Mouse (Mus musculus) brain, embryonic 18.5 days (tissue): ENCODE data around the gene Rdh1.

Source experiments
- DNase-seq: peaks from one replicate; pipeline ENCODE4 v3.0.0-alpha.2; 2012; ENCODE audit warnings: low read depth, low spot score

The Rdh1 gene

GRCm38 (mm10) chr10:127759181-127760110, at the start of gene Rdh1, which contains the start of gene Rdh16f1:
TSS of gene Rdh1 (plus strand) at chr10:127759721.
TSS of gene Rdh16f1 (plus strand) at chr10:127759787.
- DNase-seq: no peak

- DNase-seq: no peak
Measured at GRCm38 (mm10) chr10:127710331-127710730, 49.2 kb upstream of the Rdh1 start.

- DNase-seq: no peak
Measured at GRCm38 (mm10) chr10:127712736-127713135, 46.8 kb upstream of the Rdh1 start.

- no peak for DNase-seq
Measured at GRCm38 (mm10) chr10:127721671-127722418, 37.7 kb upstream of the Rdh1 start.

GRCm38 (mm10) chr10:127724178-127724577, 35.3 kb upstream of the Rdh1 start, which contains the start of gene Tac2:
TSS of gene Tac2 (plus strand) at chr10:127724478.
- DNase-seq: no peak

GRCm38 (mm10) chr10:127725136-127725535, 34.4 kb upstream of the Rdh1 start:
- DNase-seq: no peak

- DNase-seq: no peak
Measured at GRCm38 (mm10) chr10:127728437-127728836, 31.1 kb upstream of the Rdh1 start.

- DNase-seq: no peak
Measured at GRCm38 (mm10) chr10:127730285-127730932, 29.1 kb upstream of the Rdh1 start.

- DNase-seq: no peak
Measured at GRCm38 (mm10) chr10:127730933-127731310, 28.6 kb upstream of the Rdh1 start.

GRCm38 (mm10) chr10:127731397-127731796, 28.1 kb upstream of the Rdh1 start:
- DNase-seq: no peak

GRCm38 (mm10) chr10:127734434-127734833, 25.1 kb upstream of the Rdh1 start:
- DNase-seq: no peak

- DNase-seq: no peak
Measured at GRCm38 (mm10) chr10:127736266-127736665, 23.3 kb upstream of the Rdh1 start.

GRCm38 (mm10) chr10:127736916-127737315, 22.6 kb upstream of the Rdh1 start:
- no peak for DNase-seq

GRCm38 (mm10) chr10:127737552-127737951, 22.0 kb upstream of the Rdh1 start:
- no peak for DNase-seq

GRCm38 (mm10) chr10:127738151-127738882, 21.2 kb upstream of the Rdh1 start:
- no peak for DNase-seq

- DNase-seq: no peak
Measured at GRCm38 (mm10) chr10:127739083-127739660, 20.3 kb upstream of the Rdh1 start, which contains the start of gene Zbtb39. TSS of gene Zbtb39 (plus strand) at chr10:127739538.

- DNase-seq: no peak
Measured at GRCm38 (mm10) chr10:127739661-127740161, 19.8 kb upstream of the Rdh1 start.

- no peak for DNase-seq
Measured at GRCm38 (mm10) chr10:127744661-127745060, 14.9 kb upstream of the Rdh1 start.

- no peak for DNase-seq
Measured at GRCm38 (mm10) chr10:127745886-127746285, 13.6 kb upstream of the Rdh1 start.

- no peak for DNase-seq
Measured at GRCm38 (mm10) chr10:127747254-127747653, 12.3 kb upstream of the Rdh1 start.
